Mouse (Mus musculus) frontal cortex, postnatal 10 days (tissue): ENCODE data around the gene Cyfip2.

Experiments used
- DNase-seq, 2 experiments: peaks; one replicate each; pipeline ENCODE4 v3.0.0; 2022; ENCODE audit warnings: low spot score in 2 of 2, mixed read lengths in 1 of 2

Gene Cyfip2

DNA sequence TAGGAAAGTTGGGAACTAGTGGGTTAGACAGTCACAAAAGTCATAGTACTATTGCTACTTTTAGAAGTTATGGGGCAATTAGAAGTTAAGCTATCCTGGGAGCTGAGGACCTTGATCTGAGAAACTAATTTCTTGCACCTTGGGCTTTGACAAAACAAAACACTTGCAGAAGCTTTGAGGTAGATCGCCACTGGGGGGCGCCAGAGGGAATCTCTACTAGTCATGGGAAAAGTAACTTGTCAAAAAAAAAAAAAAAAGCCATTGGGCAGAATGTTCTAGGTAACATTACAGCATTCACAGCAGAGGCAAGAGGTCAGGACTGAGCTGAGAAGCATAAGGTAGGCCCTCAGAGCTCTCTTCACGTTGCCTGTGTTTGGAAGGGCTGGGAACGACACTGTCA lies 75.7 kb downstream of the Cyfip2 start:
- DNase-seq: peak in 1 of 2 experiments; percentile 54

GRCm38 (mm10) chr11:46235334-46235733 lies 77.3 kb downstream of the Cyfip2 start, which contains the start of gene Fndc9:
Gene Fndc9 (plus strand): TSS chr11:46235531.
- peak; percentile 68 to 80 for DNase-seq

GRCm38 (mm10) chr11:46233966-46234365 lies 78.7 kb downstream of the Cyfip2 start:
- no peak for DNase-seq

- no peak for DNase-seq
Observed at GRCm38 (mm10) chr11:46232803-46233202, 79.9 kb downstream of the Cyfip2 start.

DNA sequence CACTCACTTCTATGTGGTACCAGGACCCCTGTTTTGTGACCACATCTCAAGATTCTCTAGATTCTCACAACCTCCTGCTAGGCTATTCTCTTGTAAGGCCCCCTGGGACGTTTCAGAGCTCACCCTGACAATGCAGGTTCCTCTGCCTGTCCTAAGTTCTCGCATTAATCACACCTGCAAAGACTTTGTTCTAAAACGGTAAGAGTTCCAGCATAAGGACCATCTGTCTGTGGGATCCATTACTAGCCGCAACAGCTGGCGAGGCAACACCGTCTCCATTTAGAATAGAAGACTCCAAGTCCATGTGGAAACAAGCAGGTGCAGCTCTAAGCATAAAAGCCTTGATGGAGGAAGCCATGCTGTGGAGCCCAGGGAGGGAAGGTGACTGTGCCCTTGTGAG lies 82.5 kb downstream of the Cyfip2 start:
- DNase-seq: no peak

DNA sequence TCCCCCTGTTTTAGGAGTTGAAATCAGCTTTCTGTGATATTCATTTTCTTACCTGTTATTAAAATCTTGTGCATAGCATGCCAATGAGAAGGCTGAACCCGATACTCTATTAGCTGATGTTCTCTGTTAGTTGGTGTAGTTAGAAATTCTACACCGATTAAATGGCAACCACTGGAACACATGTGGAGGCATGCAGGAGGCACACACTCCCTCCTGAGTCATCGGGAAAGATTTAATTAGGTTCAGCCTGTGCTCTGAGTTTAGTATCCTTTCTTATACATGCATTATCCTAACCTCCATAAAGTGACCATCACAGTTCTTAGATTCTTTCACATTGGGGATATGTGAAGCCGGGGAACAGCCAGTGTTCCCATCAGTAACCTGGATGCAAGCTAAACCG lies 87.3 kb downstream of the Cyfip2 start:
- DNase-seq: no peak

DNA sequence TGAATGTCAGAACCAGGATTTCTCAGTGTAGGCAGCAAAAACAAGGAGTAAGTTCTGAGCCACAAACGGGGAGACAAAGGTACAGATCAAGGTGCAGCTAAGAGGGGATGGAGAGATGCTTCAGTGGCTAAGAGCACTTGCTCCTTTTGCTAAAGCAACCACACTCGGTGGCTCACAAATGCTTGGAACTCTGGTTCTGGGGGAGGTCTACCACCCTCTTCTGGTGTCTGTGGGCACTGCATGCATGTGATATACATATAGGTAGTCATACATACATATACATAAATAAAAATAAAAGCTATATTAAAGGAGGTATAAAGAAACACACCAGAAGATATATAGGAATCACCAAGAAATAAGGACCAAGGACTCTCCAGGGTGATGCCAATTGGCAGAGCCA lies 89.1 kb downstream of the Cyfip2 start:
- DNase-seq: no peak

DNA sequence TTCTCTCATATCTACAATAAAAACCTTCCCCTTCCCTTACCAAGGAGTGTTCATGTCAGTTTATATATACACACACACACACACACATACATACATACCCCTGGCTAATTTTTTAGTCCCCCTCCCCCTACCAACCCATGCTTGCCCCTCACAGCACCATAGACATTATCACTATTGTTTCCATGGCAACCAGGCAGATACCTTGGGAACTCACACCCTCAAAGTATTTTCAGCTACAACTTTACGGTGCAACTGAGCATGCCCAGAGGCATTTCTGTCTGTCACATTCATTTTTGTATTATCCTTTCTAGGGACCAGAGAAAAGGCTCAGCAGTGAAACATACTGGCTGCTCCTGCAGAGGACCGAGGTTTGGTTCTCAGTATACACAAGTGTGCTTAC lies 92.4 kb downstream of the Cyfip2 start:
- DNase-seq: no peak

DNA sequence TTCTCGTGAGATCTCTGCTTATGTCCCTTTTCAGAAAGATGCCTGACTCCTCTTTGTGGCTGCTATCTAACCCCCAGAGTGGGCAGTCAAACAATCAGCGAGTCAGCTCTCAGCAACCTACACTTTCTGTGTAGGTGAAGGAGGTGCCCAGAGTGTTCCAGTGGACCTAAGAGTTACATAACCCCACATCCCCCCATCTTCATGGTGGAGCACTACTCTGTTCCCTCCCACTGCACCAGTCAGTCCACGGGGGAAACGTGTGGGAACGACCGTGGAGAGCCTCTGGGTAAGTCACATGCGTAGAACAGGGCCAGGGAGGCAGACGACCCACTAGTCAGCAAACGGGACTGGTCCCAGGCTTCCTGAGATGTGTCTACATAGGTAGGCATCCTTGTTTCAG lies 93.3 kb downstream of the Cyfip2 start:
- no peak for DNase-seq

GRCm38 (mm10) chr11:46218584-46218983 lies 94.1 kb downstream of the Cyfip2 start:
- DNase-seq: no peak

DNA sequence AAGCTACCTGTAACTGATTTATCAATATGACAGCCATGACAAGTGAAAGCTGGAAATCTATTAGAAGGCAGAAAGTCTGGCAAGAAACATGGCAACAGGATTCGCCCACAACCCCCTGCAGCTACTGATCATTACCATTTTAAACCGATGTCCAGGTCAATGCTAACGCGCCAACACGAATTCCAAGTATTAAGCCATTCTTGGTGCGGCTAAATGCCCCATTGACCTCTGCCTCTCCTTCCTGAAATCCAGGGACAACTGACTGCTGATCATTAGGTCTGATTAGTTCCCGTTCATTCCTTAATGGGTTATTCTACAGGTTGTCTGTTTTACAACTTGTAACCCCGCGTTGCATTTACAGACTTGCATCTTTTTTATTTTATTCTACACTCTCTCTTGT lies 95.0 kb downstream of the Cyfip2 start:
- no peak for DNase-seq

DNA sequence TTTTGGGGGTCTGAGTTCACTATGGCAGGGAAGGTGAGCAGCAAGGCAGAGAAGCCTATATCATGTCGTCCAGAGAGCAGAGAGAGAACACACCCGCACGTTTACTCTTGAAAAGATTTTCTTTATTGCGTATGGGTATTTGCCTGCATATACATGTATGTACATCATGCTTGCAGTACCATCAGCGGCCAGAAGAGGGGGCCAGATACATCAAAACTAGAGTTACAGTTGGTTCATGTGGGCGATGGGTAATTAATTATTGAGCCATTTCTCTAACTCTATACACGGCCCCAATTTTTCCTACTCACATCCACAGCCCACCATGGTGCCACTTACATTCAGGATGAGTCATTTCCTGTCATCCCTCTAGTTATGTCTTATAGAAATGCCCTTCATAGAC lies 96.0 kb downstream of the Cyfip2 start:
- no peak for DNase-seq

DNA sequence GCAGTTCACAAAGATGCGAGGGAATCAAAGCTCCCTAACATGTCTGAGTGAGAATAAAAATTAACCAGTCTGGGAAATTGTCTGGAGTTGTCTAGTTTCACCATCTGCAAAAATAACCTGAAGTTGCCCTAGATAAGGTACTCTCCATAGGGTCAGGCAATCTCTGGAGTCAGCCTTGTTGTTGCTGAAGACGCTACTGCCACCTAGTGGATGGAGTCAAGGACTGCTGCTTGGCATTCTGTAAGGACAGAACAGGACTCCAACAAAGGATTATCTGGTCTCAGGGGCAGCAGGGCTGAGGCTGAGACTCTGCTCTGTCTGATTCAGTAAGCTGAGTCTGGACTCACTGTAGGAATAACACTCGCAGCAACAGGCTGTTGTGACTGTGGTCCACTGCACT lies 97.3 kb downstream of the Cyfip2 start:
- DNase-seq: no peak

- DNase-seq: no peak
Observed at GRCm38 (mm10) chr11:46214368-46215230, 98.1 kb downstream of the Cyfip2 start.

- no peak for DNase-seq
Observed at GRCm38 (mm10) chr11:46213844-46214243, 98.8 kb downstream of the Cyfip2 start.

DNA sequence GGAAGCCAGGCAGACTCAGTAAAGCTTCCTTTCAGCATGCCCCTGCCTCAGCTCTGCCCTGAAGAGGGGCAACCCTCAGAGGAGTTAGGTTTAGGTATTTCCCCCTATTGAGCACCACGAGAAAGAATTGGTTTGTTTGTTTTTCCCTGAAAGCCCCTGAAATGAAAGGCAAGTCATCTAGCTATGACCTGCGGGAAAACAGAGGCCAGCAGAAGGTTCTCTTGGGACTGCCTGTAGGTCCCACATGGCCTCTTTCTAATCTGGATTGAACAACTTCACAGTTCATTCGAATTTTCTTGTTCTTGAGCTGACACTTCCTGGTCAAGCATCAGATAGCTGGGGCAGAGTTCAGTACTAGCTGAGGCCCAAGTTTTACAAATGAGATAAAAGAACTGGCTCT lies 100.8 kb downstream of the Cyfip2 start:
- DNase-seq: no peak

GRCm38 (mm10) chr11:46209884-46210283 lies 102.8 kb downstream of the Cyfip2 start:
- DNase-seq: no peak

- DNase-seq: no peak
Observed at GRCm38 (mm10) chr11:46205639-46206409, 106.8 kb downstream of the Cyfip2 start.

- DNase-seq: no peak
Observed at GRCm38 (mm10) chr11:46204841-46205240, 107.8 kb downstream of the Cyfip2 start.

- DNase-seq: no peak
Observed at GRCm38 (mm10) chr11:46202547-46202887, 110.1 kb downstream of the Cyfip2 start.

DNA sequence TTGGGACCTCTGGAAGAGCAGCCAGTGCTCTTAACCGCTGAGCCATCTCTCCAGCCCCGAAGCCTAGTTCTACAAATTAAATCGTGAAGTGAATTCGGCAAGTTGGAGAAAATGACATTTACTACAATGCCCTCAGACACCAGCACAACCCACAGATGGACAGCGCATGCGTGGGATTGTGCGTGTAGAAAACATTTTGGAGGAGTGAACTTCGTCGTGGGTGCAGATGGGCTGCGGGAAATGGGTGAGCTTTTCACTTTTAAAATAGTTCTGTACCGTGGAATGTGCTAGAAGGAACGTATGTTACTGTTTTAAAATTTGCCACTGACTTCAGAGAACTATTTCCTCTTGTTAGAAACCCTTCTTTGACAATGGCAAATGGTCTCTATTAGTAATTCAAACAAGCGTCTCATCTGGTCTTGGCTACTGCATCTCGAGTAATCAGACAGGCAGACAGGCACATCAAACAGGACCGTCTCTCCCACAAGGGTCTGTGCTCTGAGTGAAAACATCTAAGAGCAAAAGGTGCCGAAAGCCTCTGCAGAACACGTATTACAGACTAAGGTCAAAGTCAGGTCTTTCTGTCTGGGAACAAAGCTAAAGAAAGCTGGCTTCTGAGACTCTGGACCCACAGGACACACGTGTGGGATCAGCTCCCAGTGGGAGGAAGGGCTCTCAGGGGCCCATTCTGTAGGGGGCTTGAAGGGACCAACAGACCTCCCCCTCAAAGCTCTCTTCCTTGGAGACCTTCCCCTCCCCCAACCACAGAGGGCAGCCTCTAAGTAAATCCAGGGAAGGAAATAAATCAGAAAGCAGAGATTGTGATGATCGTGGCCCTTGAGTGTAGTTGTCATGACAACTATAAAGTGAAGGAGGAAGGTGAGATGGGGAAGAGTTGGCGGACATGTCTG lies 110.8 kb downstream of the Cyfip2 start:
- peak in 1 of 2 experiments; percentile 51 for DNase-seq

DNA sequence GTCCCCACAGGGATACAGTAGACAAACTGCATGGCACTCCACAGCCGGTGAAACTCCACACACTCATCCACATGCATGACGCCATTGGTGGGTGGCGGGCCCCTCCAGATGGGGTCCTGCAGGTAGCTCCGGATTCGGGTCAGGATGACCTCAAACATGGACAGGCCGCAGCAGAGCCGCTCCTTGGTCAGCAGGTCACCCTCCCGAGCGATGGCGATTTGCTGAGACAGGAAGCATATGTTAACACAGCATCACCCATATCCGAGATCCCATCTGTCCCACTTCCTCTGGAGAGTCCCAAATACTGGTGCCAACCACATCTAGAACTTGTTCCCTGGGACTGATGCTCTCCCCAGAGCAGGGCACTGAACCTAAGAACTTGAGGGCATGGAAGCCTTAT lies 112.0 kb downstream of the Cyfip2 start:
- no peak for DNase-seq
